Mouse (Mus musculus): ENCODE results near the gene Tspan4. TPM values are rescaled to one million over a fixed set of nuclear protein-coding genes. Genes with fewer than 3 reads are reported as not detected.

Tspan4 gene
- polyA plus RNA-seq, 1 experiment from 2014 or later: 55.7 TPM

DNA sequence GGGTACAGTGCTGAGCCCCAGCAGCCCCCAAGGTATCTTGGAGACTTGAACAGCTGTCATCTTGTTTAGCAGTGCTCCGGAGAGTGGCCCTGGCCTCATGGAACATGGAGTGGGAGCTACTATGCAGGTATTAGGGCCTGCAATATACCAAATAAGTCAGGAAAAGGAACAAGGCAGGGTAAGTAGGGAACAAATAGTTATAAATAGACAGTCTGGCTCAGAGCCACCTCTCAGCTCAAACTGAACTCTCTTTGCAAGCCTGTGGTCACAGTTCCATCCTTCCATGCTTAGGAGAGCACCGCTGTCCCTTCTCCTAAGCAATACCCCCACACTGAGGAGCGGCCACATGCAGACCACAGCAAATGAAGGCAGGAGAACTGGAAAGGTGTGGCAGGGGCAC is 22.6 kb downstream of the Tspan4 start:
- no peak overlapping the region for H3K4me2 ChIP-seq (ENCODE audit: low read depth, low read length)
- H3K9ac ChIP-seq (replicated peaks; ENCODE audit: low read depth, low read length): no peak overlapping the region
- H3K27ac ChIP-seq (ENCODE audit: low read depth, low read length): no peak overlapping the region
- no peaks in the 10 kb centered on the region for H3K27me3 ChIP-seq (ENCODE audit: control insufficient read depth, insufficient read depth, low read length)
- H3K9me3 ChIP-seq (ENCODE audit: control insufficient read depth, low read length): no peaks in the 10 kb centered on the region
- no peak overlapping the region for H3K4me3 ChIP-seq (ENCODE audit: low read depth, low read length)
- no peak for ATAC-seq (ENCODE audit: low read depth)
- no peaks in the 10 kb centered on the region for H3K4me1 ChIP-seq (ENCODE audit: control insufficient read depth, insufficient read depth, low read length)
- peaks cover 15% of the 10 kb centered on the region for H3K36me3 ChIP-seq (ENCODE audit: control insufficient read depth, insufficient read depth, low read length)
- 91% methylated on average over 3 of the region's 3 CpGs for whole genome bisulfite sequencing

DNA sequence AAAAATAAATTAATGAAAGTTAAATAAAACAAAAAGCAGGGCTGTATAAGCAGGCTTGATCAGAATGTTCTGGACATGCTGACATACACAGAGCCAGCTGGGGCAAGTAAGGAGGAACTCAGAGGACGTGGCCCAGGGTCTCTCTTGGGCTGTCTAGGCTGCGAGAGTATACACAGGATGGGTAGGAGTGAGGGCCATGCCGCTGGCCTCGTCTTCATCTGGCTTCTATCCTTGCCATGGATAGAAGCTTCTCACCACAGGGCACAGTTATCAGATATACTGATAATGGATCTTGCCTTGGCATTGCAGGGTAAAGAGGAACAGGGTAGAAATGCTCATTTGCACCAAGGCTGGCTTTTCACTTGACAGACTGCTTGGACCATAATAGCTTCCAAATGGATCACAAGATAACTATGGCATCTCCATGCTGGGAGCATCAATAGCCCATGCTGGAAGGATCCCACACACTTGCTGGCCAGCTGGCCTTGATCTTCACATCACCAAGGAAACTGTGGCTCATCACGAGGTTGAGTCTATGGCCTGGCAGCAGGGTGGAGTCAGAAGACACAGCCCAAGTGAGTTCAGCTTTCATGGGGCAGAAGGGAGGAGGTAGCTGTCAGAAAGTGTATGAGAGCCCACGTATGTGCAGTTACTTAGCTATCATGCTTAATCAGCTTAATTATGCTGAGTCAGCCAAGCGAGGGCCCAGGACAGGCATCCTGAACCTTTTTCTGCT is 26.9 kb downstream of the Tspan4 start:
- H3K9me3 ChIP-seq (ENCODE audit: control insufficient read depth, low read length): no peaks in the 10 kb centered on the region
- no peaks in the 10 kb centered on the region for H3K27me3 ChIP-seq (ENCODE audit: control insufficient read depth, insufficient read depth, low read length)
- WGBS: 94% methylated on average over 7 of the region's 7 CpGs
- no peak overlapping the region for H3K4me3 ChIP-seq (ENCODE audit: low read depth, low read length)
- peaks cover 18% of the 10 kb centered on the region for H3K36me3 ChIP-seq (ENCODE audit: control insufficient read depth, insufficient read depth, low read length)
- ATAC-seq (ENCODE audit: low read depth): no peak
- no peaks in the 10 kb centered on the region for H3K4me1 ChIP-seq (ENCODE audit: control insufficient read depth, insufficient read depth, low read length)
- H3K27ac ChIP-seq (ENCODE audit: low read depth, low read length): no peak overlapping the region
- no peak overlapping the region for H3K4me2 ChIP-seq (ENCODE audit: low read depth, low read length)
- H3K9ac ChIP-seq (replicated peaks; ENCODE audit: low read depth, low read length): no peak overlapping the region

DNA sequence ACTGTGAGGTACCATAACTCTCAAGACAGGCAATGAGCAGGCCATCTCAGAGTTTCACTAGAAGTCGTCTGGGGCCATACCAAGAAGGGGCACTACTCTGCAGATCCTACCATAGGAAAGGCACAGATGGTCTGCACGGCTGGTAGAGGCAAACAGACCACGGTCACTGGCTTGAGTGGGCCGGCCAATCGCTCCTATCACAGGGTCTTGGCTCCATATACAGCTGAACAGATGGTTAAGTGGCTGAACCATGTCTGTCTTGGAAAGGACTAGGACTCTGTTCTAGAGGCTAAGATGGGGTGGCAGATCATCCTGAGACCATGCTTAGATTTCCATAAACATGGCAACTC is 27.5 kb downstream of the Tspan4 start:
- Histone ChIP-seq H3K27ac (ENCODE audit: low read depth, low read length) (no peak overlapping the region), H3K27me3 (ENCODE audit: control insufficient read depth, insufficient read depth, low read length) (no peaks in the 10 kb centered on the region), H3K4me1 (ENCODE audit: control insufficient read depth, insufficient read depth, low read length) (no peaks in the 10 kb centered on the region), H3K4me2 (ENCODE audit: low read depth, low read length) (no peak overlapping the region), H3K36me3 (ENCODE audit: control insufficient read depth, insufficient read depth, low read length) (peaks cover 18% of the 10 kb centered on the region), H3K9me3 (ENCODE audit: control insufficient read depth, low read length) (no peaks in the 10 kb centered on the region), H3K4me3 (ENCODE audit: low read depth, low read length) (no peak overlapping the region), H3K9ac (replicated peaks; ENCODE audit: low read depth, low read length) (no peak overlapping the region)
- 90% methylated on average over 5 of the region's 5 CpGs for WGBS
- no peak for ATAC-seq (ENCODE audit: low read depth)

DNA sequence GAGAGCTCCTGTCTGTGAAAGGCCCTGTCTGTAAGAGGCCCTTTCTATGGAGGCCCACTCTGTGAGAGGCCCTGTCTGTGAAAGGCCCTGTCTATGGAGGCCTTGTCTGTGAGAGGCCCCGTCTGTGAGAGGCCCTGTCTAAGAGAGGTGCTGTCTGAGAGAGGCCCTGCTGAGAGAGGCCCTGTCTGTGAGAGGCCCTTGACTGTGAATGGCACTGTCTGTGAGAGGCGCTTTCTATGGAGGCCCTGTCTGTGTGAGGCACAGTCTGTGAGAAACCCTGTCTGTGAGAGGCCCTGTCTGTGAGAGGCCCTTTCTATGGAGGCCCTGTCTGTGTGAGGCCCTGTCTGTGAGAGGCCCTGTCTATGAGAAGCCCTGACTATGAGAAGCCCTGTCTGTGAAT is 31.2 kb downstream of the Tspan4 start:
- 83% methylated on average over 2 of the region's 2 CpGs for WGBS
- peaks cover 15% of the 10 kb centered on the region for H3K36me3 ChIP-seq (ENCODE audit: control insufficient read depth, insufficient read depth, low read length)
- no peak overlapping the region for H3K27ac ChIP-seq (ENCODE audit: low read depth, low read length)
- H3K4me2 ChIP-seq (ENCODE audit: low read depth, low read length): no peak overlapping the region
- no peaks in the 10 kb centered on the region for H3K4me1 ChIP-seq (ENCODE audit: control insufficient read depth, insufficient read depth, low read length)
- no peaks in the 10 kb centered on the region for H3K27me3 ChIP-seq (ENCODE audit: control insufficient read depth, insufficient read depth, low read length)
- no peaks in the 10 kb centered on the region for H3K9me3 ChIP-seq (ENCODE audit: control insufficient read depth, low read length)
- H3K9ac ChIP-seq (replicated peaks; ENCODE audit: low read depth, low read length): no peak overlapping the region
- no peak overlapping the region for H3K4me3 ChIP-seq (ENCODE audit: low read depth, low read length)
- no peak for ATAC-seq (ENCODE audit: low read depth)

DNA sequence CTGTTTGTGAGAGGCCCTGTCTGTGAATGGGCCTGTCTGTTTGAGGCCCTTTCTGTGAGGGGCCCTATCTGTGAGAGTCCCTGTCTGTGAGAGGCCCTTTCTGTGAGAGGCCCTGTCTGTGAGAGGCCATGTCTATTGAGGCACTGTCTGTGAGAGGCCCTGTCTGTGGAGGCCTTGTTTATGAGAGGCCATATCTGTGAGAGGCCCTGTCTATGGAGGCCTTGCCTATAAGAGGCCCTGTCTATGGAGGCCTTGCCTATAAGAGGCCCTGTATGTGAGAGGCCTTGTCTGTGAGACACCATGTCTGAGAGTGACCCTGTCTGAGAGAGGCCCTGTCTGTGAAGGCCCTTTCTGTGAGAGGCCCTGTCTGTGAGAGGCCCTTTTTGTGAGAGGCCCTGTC is 33.1 kb downstream of the Tspan4 start:
- Histone ChIP-seq H3K4me1 (ENCODE audit: control insufficient read depth, insufficient read depth, low read length) (no peaks in the 10 kb centered on the region), H3K9ac (replicated peaks; ENCODE audit: low read depth, low read length) (no peak overlapping the region), H3K27me3 (ENCODE audit: control insufficient read depth, insufficient read depth, low read length) (no peaks in the 10 kb centered on the region), H3K9me3 (ENCODE audit: control insufficient read depth, low read length) (no peaks in the 10 kb centered on the region), H3K4me3 (ENCODE audit: low read depth, low read length) (no peak overlapping the region), H3K36me3 (ENCODE audit: control insufficient read depth, insufficient read depth, low read length) (peaks cover 4% of the 10 kb centered on the region; the same call in 1 of the 2 replicates), H3K27ac (ENCODE audit: low read depth, low read length) (no peak overlapping the region), H3K4me2 (ENCODE audit: low read depth, low read length) (no peak overlapping the region)
- ATAC-seq (ENCODE audit: low read depth): no peak

DNA sequence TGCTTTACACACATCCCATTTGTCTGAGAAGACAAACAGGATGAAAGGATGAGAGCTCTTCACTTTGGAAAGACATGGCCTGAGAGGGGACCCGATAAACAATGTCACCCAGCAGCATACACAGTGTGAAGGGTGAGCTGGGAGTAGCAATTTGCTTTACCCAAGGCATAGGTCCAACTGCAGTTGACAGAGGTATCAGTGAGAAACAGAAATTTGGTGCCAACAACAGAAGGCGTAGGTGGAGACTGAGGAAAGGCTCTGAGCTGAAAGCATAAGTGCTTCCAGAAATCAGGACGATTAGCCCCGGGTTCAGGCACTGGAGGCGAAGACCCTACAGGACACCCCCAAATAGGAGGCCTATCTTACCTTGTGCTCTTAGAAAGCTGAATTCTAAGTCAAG is 35.2 kb downstream of the Tspan4 start:
- no peak overlapping the region for H3K4me3 ChIP-seq (ENCODE audit: low read depth, low read length)
- no peaks in the 10 kb centered on the region for H3K9me3 ChIP-seq (ENCODE audit: control insufficient read depth, low read length)
- 96% methylated on average over 5 of the region's 5 CpGs for WGBS
- H3K27ac ChIP-seq (ENCODE audit: low read depth, low read length): no peak overlapping the region
- ATAC-seq (ENCODE audit: low read depth): no peak
- H3K27me3 ChIP-seq (ENCODE audit: control insufficient read depth, insufficient read depth, low read length): no peaks in the 10 kb centered on the region
- H3K36me3 ChIP-seq (ENCODE audit: control insufficient read depth, insufficient read depth, low read length): peaks cover 4% of the 10 kb centered on the region; the same call in 1 of the 2 replicates
- no peak overlapping the region for H3K9ac ChIP-seq (replicated peaks; ENCODE audit: low read depth, low read length)
- no peak overlapping the region for H3K4me2 ChIP-seq (ENCODE audit: low read depth, low read length)
- no peaks in the 10 kb centered on the region for H3K4me1 ChIP-seq (ENCODE audit: control insufficient read depth, insufficient read depth, low read length)

DNA sequence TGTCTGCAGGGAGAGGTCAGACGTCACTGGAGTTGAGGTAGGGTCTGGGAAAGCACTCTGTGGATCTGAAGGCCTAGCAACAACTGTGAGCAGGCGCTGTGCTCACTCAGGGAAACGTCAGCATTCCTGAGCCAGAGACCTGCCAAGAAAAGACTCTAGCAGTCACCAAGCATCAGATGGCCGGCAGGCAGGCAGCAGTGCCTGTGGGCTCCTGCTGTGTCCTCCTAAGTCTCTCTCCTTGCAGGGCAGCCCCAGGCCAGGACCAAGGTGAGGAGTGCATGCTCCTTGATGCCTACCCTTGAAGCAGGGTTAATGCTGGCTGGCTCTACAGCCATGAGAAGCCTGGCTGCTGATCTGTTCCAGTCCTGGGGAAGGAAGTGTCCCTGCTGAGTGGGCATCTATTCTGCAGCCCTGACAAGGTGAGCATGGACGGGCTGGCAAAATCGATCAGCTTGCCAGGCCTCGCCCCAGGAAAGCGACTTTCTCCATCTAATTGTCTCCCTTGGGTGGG is 35.7 kb downstream of the Tspan4 start:
- H3K4me2 ChIP-seq (ENCODE audit: low read depth, low read length): no peak overlapping the region
- ATAC-seq (ENCODE audit: low read depth): no peak
- peaks cover 4% of the 10 kb centered on the region; the same call in 1 of the 2 replicates for H3K36me3 ChIP-seq (ENCODE audit: control insufficient read depth, insufficient read depth, low read length)
- H3K27me3 ChIP-seq (ENCODE audit: control insufficient read depth, insufficient read depth, low read length): no peaks in the 10 kb centered on the region
- no peaks in the 10 kb centered on the region for H3K4me1 ChIP-seq (ENCODE audit: control insufficient read depth, insufficient read depth, low read length)
- no peak overlapping the region for H3K4me3 ChIP-seq (ENCODE audit: low read depth, low read length)
- no peaks in the 10 kb centered on the region for H3K9me3 ChIP-seq (ENCODE audit: control insufficient read depth, low read length)
- WGBS: 76% methylated on average over 8 of the region's 8 CpGs
- no peak overlapping the region for H3K9ac ChIP-seq (replicated peaks; ENCODE audit: low read depth, low read length)
- no peak overlapping the region for H3K27ac ChIP-seq (ENCODE audit: low read depth, low read length)

DNA sequence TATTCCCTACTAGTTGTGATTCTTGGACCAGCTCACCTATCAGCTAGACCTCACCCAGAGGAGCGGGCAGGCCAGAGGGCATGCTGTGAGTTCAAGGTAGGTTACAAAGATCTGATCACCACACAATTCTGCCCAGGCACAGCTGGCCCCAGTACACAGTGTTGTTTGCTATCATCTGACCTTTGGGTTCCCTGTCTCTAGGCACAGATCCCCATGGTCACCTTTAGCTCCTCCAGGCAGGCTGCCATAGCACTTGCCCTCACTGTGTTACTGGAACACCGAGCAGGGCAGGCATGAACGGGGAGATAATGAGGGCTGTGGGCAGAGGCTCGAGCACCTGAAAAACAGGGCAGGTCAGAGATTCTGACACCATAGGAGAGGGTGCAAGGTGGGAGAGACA is 42.6 kb downstream of the Tspan4 start:
- Histone ChIP-seq H3K9ac (replicated peaks; ENCODE audit: low read depth, low read length) (no peak overlapping the region), H3K4me2 (ENCODE audit: low read depth, low read length) (no peak overlapping the region), H3K9me3 (ENCODE audit: control insufficient read depth, low read length) (no peaks in the 10 kb centered on the region), H3K4me3 (ENCODE audit: low read depth, low read length) (no peak overlapping the region), H3K36me3 (ENCODE audit: control insufficient read depth, insufficient read depth, low read length) (no peaks in the 10 kb centered on the region; the same call in 1 of the 2 replicates), H3K27ac (ENCODE audit: low read depth, low read length) (no peak overlapping the region), H3K4me1 (ENCODE audit: control insufficient read depth, insufficient read depth, low read length) (no peaks in the 10 kb centered on the region), H3K27me3 (ENCODE audit: control insufficient read depth, insufficient read depth, low read length) (no peaks in the 10 kb centered on the region)
- no peak for ATAC-seq (ENCODE audit: low read depth)
- 87% methylated on average over 4 of the region's 4 CpGs for WGBS

DNA sequence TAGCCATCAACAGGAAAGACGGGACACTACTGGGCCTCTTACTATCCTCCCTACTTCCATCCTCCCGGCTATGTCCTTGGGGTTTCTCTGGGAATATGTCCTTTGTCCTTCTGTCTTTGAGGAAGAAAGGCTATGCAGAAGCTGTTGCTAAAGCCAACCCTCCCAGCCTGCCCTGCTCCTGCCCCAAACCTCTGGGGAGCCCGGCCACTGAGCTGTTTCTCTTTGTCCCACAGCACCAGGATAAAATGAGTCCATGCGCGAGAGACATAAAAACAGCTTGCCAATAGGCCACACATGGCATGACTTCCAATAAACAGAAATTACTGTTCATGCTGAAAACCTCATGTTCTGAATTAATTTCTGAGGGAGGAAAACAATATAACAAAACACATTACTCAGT is 43.3 kb downstream of the Tspan4 start:
- no peaks in the 10 kb centered on the region for H3K9me3 ChIP-seq (ENCODE audit: control insufficient read depth, low read length)
- H3K36me3 ChIP-seq (ENCODE audit: control insufficient read depth, insufficient read depth, low read length): no peaks in the 10 kb centered on the region; the same call in 1 of the 2 replicates

More for the DNA sequence above, 43.3 kb downstream of the Tspan4 start:
- ATAC-seq (ENCODE audit: low read depth): no peak
- H3K4me3 ChIP-seq (ENCODE audit: low read depth, low read length): no peak overlapping the region
- H3K27me3 ChIP-seq (ENCODE audit: control insufficient read depth, insufficient read depth, low read length): no peaks in the 10 kb centered on the region
- H3K27ac ChIP-seq (ENCODE audit: low read depth, low read length): no peak overlapping the region
- H3K4me2 ChIP-seq (ENCODE audit: low read depth, low read length): no peak overlapping the region
- no peaks in the 10 kb centered on the region for H3K4me1 ChIP-seq (ENCODE audit: control insufficient read depth, insufficient read depth, low read length)
- no peak overlapping the region for H3K9ac ChIP-seq (replicated peaks; ENCODE audit: low read depth, low read length)
- WGBS: 67% methylated on average over 5 of the region's 5 CpGs
